Mouse (Mus musculus): ENCODE data around the gene Igfbp2. TPM values are rescaled to one million over a fixed set of nuclear protein-coding genes. Genes with fewer than 3 reads are reported as not detected.

Igfbp2 gene
- polyA plus RNA-seq, 1 experiment from 2014 or later: 473 TPM

DNA sequence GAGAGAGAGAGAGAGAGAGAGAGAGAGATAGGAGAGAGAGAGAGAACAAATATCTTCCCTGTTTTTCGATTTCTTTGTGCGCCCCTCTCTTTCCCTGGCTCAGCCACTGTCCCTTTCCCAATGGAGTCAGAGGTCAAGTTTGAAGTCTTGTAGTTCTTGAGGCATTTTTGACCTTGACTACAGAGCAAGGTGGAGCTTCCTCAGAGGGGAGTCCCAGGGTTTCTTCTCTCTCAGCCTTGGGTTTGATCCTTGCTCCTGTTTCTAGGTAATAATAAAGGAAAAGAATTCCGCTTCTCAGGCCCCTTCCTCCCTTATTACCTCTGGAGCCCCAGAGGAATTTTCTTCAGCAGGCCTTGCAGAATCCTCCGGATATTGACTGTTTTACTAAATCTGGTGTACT is 1.6 kb downstream of the Igfbp2 start:
- H3K27me3 ChIP-seq (ENCODE audit: control insufficient read depth, insufficient read depth, low read length): no peaks in the 10 kb centered on the region
- no peaks in the 10 kb centered on the region for H3K9me3 ChIP-seq (ENCODE audit: control insufficient read depth, low read length)
- peak overlapping the region; percentile 88 for H3K27ac ChIP-seq
- H3K4me1 ChIP-seq (replicated peaks; ENCODE audit: control insufficient read depth, insufficient read depth, low read length): peaks cover 26% of the 10 kb centered on the region
- H3K4me3 ChIP-seq (replicated peaks; ENCODE audit: low read length): peak overlapping the region; percentile 84
- H3K4me2 ChIP-seq (replicated peaks): peak overlapping the region; percentile 94
- WGBS: 1% methylated on average over 4 of the region's 4 CpGs
- ATAC-seq (ENCODE audit: low FRiP score): no peak
- H3K36me3 ChIP-seq (replicated peaks; ENCODE audit: control insufficient read depth, insufficient read depth): no peaks in the 10 kb centered on the region; the same call in 1 of the 2 replicates
- no peak for DNase-seq (ENCODE audit: low spot score)
- H3K9ac ChIP-seq: peak overlapping the region; percentile 92

DNA sequence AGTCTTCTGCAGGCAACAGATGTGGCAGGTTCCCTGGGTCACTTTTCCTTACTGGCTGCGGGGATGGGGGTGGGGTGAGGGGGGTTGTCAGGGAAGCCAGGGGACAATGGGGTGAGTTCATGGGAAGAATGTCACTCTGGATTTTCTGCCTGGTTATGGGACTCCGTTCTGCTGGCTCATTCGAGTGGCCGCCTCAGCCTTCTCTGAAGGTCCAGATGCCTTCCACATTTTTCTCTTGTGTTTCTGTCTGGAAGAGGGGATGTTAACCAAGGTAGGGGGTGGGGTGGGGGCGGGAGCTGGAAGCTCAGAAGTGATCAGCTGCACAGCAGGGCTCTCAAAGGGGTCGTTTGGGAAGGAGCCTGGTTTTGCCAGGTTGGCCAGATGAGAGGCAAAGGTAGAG is 2.1 kb downstream of the Igfbp2 start:
- peak overlapping the region; percentile 94 for H3K4me2 ChIP-seq (replicated peaks)
- no peaks in the 10 kb centered on the region for H3K9me3 ChIP-seq (ENCODE audit: control insufficient read depth, low read length)
- WGBS: 1% methylated on average over 6 of the region's 6 CpGs
- H3K36me3 ChIP-seq (replicated peaks; ENCODE audit: control insufficient read depth, insufficient read depth): no peaks in the 10 kb centered on the region; the same call in 1 of the 2 replicates
- no peak for ATAC-seq (ENCODE audit: low FRiP score)
- peak overlapping the region; percentile 88 for H3K27ac ChIP-seq
- H3K27me3 ChIP-seq (ENCODE audit: control insufficient read depth, insufficient read depth, low read length): no peaks in the 10 kb centered on the region
- H3K4me3 ChIP-seq (replicated peaks; ENCODE audit: low read length): peak overlapping the region; percentile 84
- peaks cover 26% of the 10 kb centered on the region for H3K4me1 ChIP-seq (replicated peaks; ENCODE audit: control insufficient read depth, insufficient read depth, low read length)
- DNase-seq (ENCODE audit: low spot score): no peak
- H3K9ac ChIP-seq: peak overlapping the region; percentile 92

DNA sequence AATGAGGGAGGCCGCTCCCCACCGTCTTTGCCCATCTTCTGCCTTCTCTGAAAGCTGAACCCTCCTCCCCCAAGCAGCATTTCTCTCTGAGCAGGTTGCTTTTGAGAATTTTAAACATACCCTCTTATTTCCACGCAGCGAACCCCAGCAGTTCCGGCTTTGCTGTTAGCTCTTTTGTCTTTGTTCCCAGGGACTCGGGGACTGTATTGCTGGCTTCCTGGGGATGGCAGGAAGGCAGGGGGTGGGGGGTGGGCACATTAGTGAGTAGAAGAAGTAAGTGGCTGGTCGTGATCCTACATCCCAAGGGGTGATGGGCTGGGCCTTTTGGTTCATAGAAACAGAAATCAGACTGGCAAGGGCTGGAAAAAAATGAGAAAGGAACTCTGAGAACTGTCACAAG is 2.6 kb downstream of the Igfbp2 start:
- under 1% methylated on average over 7 of the region's 7 CpGs for WGBS
- Histone ChIP-seq H3K9me3 (ENCODE audit: control insufficient read depth, low read length) (no peaks in the 10 kb centered on the region), H3K4me3 (replicated peaks; ENCODE audit: low read length) (peak overlapping the region; percentile 84), H3K27ac (peak overlapping the region; percentile 88), H3K4me1 (replicated peaks; ENCODE audit: control insufficient read depth, insufficient read depth, low read length) (peaks cover 26% of the 10 kb centered on the region), H3K9ac (peak overlapping the region; percentile 92), H3K27me3 (ENCODE audit: control insufficient read depth, insufficient read depth, low read length) (no peaks in the 10 kb centered on the region), H3K36me3 (replicated peaks; ENCODE audit: control insufficient read depth, insufficient read depth) (no peaks in the 10 kb centered on the region; the same call in 1 of the 2 replicates), H3K4me2 (replicated peaks) (peak overlapping the region; percentile 94)
- ATAC-seq (ENCODE audit: low FRiP score): no peak
- no peak for DNase-seq (ENCODE audit: low spot score)

DNA sequence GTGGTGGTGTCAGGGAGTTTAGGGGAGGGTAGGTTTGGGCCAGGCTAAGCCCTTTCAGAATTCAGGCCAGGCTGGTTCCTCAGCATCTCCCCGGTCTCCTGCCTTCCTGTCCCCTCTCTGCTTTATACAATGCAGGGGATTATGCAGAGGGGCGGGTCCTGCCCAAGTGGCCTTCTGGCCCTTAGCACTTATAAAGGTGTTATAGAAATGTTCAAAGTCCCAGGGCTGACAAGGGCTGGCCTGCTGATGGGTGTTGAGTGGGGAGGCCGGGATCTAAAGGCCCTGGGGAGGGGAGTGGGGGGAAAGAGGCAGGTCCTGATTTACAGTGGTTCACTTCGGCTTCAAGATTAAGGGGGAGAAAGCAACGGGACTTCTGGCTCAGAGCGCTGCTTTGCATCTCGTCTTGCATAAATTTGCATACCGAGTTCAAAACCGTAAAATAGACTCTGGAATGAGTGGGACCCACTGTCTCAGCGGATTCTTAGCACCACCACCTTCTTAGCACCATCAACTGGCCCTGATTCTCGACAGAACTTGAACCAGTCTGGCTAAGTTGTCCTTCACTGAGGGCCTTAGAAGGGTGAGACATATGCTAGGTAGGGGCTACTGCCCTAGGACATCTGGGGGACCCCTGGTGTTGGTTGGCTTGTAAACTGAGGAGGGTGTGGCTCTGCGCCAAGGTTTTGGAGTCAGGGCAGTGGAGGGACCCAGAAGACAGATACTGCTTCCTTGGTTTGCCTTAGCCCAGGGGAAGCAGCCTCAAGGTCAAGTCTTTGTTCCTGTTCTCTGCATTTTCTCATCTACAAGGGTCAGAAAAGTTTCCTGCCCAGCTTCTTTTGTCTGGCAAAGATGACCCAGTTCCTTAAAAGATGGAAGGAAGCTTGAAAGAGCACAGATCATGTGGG is 3.4 kb downstream of the Igfbp2 start:
- peaks cover 30% of the 10 kb centered on the region for H3K4me1 ChIP-seq (replicated peaks; ENCODE audit: control insufficient read depth, insufficient read depth, low read length)
- no peak for DNase-seq (ENCODE audit: low spot score)

DNA sequence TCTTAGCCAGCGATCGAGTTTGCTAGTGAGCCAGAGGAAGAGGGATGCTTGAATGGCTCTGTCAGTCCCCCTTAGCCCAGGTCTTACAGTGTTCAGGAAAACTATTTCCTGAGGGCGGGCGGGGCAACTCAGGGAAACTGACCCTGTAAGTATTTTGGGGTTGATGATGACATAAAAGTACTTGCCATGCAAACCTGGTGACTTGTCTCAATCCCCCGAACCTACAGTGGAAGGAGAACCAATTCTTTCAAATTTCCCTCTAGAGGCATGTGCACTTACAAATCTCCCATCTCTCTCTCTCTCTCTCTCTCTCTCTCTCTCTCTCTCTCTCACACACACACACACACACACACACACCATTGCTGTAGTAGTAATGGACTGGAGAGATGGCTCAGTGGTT is 4.5 kb downstream of the Igfbp2 start:
- no peak for ATAC-seq (ENCODE audit: low FRiP score)
- no peak for DNase-seq (ENCODE audit: low spot score)
- no peaks in the 10 kb centered on the region for H3K9me3 ChIP-seq (ENCODE audit: control insufficient read depth, low read length)
- H3K4me2 ChIP-seq (replicated peaks): no peak overlapping the region
- no peaks in the 10 kb centered on the region; the same call in 1 of the 2 replicates for H3K36me3 ChIP-seq (replicated peaks; ENCODE audit: control insufficient read depth, insufficient read depth)
- no peak overlapping the region for H3K27ac ChIP-seq
- 93% methylated on average over 5 of the region's 5 CpGs for WGBS
- no peak overlapping the region for H3K4me3 ChIP-seq (replicated peaks; ENCODE audit: low read length)
- H3K27me3 ChIP-seq (ENCODE audit: control insufficient read depth, insufficient read depth, low read length): no peaks in the 10 kb centered on the region
- H3K9ac ChIP-seq: no peak overlapping the region
- peaks cover 39% of the 10 kb centered on the region for H3K4me1 ChIP-seq (replicated peaks; ENCODE audit: control insufficient read depth, insufficient read depth, low read length)

More for the DNA sequence above, 3.4 kb downstream of the Igfbp2 start:
- H3K4me3 ChIP-seq (replicated peaks; ENCODE audit: low read length): peak overlapping the region; percentile 84
- H3K9ac ChIP-seq: peak overlapping the region; percentile 92
- WGBS: 11% methylated on average over 12 of the region's 12 CpGs
- H3K9me3 ChIP-seq (ENCODE audit: control insufficient read depth, low read length): no peaks in the 10 kb centered on the region
- no peaks in the 10 kb centered on the region; the same call in 1 of the 2 replicates for H3K36me3 ChIP-seq (replicated peaks; ENCODE audit: control insufficient read depth, insufficient read depth)
- ATAC-seq (ENCODE audit: low FRiP score): peak; percentile 22; the same call in 1 of the 2 replicates
- H3K4me2 ChIP-seq (replicated peaks): peak overlapping the region; percentile 94
- H3K27ac ChIP-seq: peak overlapping the region; percentile 88
- H3K27me3 ChIP-seq (ENCODE audit: control insufficient read depth, insufficient read depth, low read length): no peaks in the 10 kb centered on the region

DNA sequence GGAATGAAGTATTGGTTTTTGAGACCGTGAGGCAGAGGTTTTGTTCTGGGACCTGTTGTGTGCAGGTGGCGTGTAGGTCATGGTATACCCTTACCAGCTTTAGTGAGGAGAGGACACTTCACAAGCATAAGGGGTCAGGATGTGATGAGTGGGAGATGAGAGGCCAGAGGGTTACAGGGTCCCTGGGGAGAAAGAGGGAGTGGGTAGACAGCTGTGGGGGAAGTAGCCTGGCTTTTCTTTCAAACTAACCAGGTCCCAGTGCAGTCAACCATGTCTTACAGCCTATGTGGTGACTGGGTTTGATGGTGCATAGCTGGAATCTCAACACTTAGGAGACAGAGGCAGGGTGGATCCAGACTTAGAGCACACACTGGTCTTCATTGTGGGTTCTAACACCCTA is 6.2 kb downstream of the Igfbp2 start:
- 87% methylated on average over 2 of the region's 2 CpGs for WGBS
- DNase-seq (ENCODE audit: low spot score) (no peak), ATAC-seq (ENCODE audit: low FRiP score) (no peak)
- no peaks in the 10 kb centered on the region for H3K9me3 ChIP-seq (ENCODE audit: control insufficient read depth, low read length)
- no peak overlapping the region for H3K27ac ChIP-seq
- H3K27me3 ChIP-seq (ENCODE audit: control insufficient read depth, insufficient read depth, low read length): no peaks in the 10 kb centered on the region
- no peak overlapping the region for H3K9ac ChIP-seq
- H3K4me2 ChIP-seq (replicated peaks): no peak overlapping the region
- H3K36me3 ChIP-seq (replicated peaks; ENCODE audit: control insufficient read depth, insufficient read depth): no peaks in the 10 kb centered on the region; the same call in 1 of the 2 replicates
- H3K4me1 ChIP-seq (replicated peaks; ENCODE audit: control insufficient read depth, insufficient read depth, low read length): peaks cover 39% of the 10 kb centered on the region
- no peak overlapping the region for H3K4me3 ChIP-seq (replicated peaks; ENCODE audit: low read length)

DNA sequence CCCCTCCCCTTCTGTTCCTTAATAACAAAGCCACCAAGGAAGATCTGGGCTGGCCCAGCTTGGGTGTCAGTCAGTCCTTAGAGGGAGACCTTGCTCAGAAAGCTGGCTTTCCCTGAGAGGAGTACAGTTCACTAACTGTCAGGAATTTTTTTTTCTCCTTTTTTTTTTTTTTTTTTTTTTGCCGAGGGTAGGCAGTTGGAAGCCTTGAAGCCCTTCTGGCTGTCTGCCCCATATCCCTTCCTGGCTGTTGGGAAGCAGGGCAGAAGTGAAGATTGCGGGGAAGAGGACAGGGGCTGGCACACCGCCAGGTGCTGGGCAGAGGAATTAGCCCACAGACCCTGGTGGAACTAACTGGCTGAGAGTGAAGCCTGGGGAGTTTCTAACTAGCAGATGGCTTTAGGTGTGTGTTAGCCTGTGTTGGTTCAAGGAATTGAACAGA is 8.4 kb downstream of the Igfbp2 start:
- Histone ChIP-seq H3K9ac (no peak overlapping the region), H3K4me2 (replicated peaks) (no peak overlapping the region), H3K9me3 (ENCODE audit: control insufficient read depth, low read length) (no peaks in the 10 kb centered on the region), H3K4me3 (replicated peaks; ENCODE audit: low read length) (no peak overlapping the region), H3K4me1 (replicated peaks; ENCODE audit: control insufficient read depth, insufficient read depth, low read length) (peaks cover 23% of the 10 kb centered on the region), H3K27me3 (ENCODE audit: control insufficient read depth, insufficient read depth, low read length) (no peaks in the 10 kb centered on the region), H3K36me3 (replicated peaks; ENCODE audit: control insufficient read depth, insufficient read depth) (peaks cover 5% of the 10 kb centered on the region; the same call in 1 of the 2 replicates), H3K27ac (peak overlapping the region; percentile 50)
- ATAC-seq (ENCODE audit: low FRiP score) (peak; percentile 63; the same call in 1 of the 2 replicates), DNase-seq (ENCODE audit: low spot score) (peak; percentile 64)
- WGBS: 45% methylated on average over 3 of the region's 3 CpGs

DNA sequence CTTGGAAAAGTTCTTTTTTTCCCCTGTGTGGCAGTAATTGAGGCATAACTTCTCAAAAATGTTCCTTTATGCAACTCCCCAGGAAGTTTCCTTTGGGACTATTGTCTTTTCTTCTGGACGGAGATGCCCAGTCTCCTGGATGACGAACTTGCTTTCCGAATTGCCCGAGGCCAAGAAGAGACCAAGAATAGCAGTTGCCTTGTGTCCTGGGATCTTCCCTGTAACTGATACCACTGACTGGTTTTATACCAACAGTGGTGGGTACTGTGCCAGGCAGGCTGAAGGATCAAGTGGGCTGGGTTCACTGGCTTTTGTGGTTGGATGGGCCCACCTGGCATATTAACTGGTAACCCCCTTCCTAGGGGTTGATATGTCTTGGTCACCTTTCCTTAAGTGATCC is 9.3 kb downstream of the Igfbp2 start:
- Histone ChIP-seq H3K27ac (no peak overlapping the region), H3K27me3 (ENCODE audit: control insufficient read depth, insufficient read depth, low read length) (no peaks in the 10 kb centered on the region), H3K4me2 (replicated peaks) (no peak overlapping the region), H3K4me1 (replicated peaks; ENCODE audit: control insufficient read depth, insufficient read depth, low read length) (peaks cover 17% of the 10 kb centered on the region; the same call in 1 of the 2 replicates), H3K9ac (no peak overlapping the region), H3K36me3 (replicated peaks; ENCODE audit: control insufficient read depth, insufficient read depth) (peaks cover 8% of the 10 kb centered on the region; the same call in 1 of the 2 replicates), H3K9me3 (ENCODE audit: control insufficient read depth, low read length) (no peaks in the 10 kb centered on the region), H3K4me3 (replicated peaks; ENCODE audit: low read length) (no peak overlapping the region)
- 69% methylated on average over 4 of the region's 4 CpGs for WGBS
- ATAC-seq (ENCODE audit: low FRiP score): no peak
- no peak for DNase-seq (ENCODE audit: low spot score)

DNA sequence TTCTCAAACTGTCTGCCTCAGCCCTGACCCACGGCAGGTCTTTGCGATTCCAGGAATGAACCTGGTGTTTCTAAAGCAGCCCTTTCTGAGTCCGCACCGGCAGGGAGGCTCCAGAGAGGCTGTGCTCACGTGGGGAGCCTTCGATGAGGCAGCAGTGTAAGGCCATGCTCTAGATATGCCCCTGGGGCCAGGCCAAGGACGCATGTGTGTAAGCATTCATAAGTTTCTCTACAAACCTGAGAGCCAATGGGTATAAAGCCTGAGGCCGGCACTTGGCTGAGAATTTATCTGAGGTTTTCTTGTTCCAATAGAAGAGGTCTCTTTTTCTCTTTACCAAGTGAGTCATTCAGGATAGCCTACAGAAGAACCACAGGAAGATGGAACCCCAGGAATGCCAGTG is 15.1 kb downstream of the Igfbp2 start:
- Histone ChIP-seq H3K9ac (no peak overlapping the region), H3K27ac (no peak overlapping the region), H3K4me3 (replicated peaks; ENCODE audit: low read length) (no peak overlapping the region), H3K4me2 (replicated peaks) (no peak overlapping the region), H3K36me3 (replicated peaks; ENCODE audit: control insufficient read depth, insufficient read depth) (peaks cover 10% of the 10 kb centered on the region; the same call in 1 of the 2 replicates), H3K9me3 (ENCODE audit: control insufficient read depth, low read length) (no peaks in the 10 kb centered on the region), H3K27me3 (ENCODE audit: control insufficient read depth, insufficient read depth, low read length) (no peaks in the 10 kb centered on the region), H3K4me1 (replicated peaks; ENCODE audit: control insufficient read depth, insufficient read depth, low read length) (no peaks in the 10 kb centered on the region)
- WGBS: 80% methylated on average over 8 of the region's 8 CpGs
- DNase-seq (ENCODE audit: low spot score) (no peak), ATAC-seq (ENCODE audit: low FRiP score) (no peak)

All from hindbrain, embryonic 14.5 days (tissue).